Mouse (Mus musculus): ENCODE data around the gene Drd5. TPM values are rescaled to one million over a fixed set of nuclear protein-coding genes. Genes with fewer than 3 reads are reported as not detected.
A peak's percentile ranks its signal among the peaks of the same experiment; 100 is the strongest.

Gene Drd5
- polyA plus RNA-seq, 1 experiment from 2014 or later, result not detected

DNA sequence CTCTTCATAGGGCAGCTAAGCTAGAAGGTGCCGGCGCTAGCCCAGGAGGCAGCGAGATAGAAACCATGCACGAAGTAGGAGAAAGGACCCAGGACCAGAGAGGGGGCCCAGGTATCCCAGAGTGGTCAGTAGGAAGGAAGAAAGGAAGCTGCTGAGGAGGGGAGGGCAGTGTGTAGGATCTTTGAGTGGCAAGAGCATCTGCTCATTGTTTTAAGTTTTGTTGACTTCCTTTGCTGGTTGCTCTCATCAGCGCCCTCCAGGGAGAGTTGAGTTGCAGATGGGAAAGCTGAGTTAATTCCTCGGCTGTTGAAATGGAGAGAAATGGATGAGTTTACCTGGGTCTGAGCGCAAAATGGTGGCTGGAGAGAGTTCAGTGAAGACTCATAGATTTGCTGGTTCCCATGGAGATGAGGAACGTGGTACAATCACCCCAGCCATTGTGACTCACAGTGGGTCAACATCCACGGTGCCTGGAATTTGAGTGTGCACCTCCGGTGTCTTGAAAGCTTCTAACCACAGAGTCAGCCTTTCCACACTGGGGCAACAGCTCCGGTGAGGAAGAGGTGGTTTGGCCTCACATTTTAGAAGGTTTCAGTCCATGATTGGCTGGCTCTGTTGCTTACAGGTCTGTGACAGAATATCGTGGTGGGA, 17.3 kb upstream of the Drd5 start:
- Histone ChIP-seq H3K36me3 (no peaks in the 10 kb centered on the region), H3K27me3 (no peaks in the 10 kb centered on the region), H3K4me1 (no peaks in the 10 kb centered on the region), H3K9ac (no peak overlapping the region), H3K9me3 (replicated peaks) (no peaks in the 10 kb centered on the region), H3K4me2 (replicated peaks) (no peak overlapping the region), H3K4me3 (replicated peaks) (no peak overlapping the region), H3K27ac (replicated peaks) (no peak overlapping the region)
- no peak for ATAC-seq (ENCODE audit: insufficient number of reproducible peaks, low FRiP score, low TSS enrichment, low read depth)
- 86% methylated on average over 12 of the region's 12 CpGs for WGBS

DNA sequence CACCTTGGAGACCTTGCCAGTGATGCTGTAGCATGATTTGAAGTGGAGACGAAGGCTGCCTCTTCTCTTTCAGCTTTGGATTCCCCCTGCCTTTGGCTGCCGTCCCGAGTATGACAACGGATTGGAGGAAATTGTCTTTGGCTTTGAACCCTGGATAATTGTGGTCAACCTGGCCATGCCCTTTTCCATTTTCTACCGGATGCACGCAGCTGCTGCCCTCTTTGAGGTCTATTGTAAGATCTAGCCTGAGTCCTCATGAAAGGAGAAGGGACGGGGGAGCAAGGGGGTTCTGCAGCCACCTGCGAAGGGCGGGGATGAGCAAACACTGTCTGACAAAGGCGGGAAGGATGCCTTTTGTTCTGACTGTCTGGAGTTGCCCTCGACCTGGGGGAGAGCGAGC, 16.5 kb upstream of the Drd5 start:
- ATAC-seq (ENCODE audit: insufficient number of reproducible peaks, low FRiP score, low TSS enrichment, low read depth), result no peak
- Histone ChIP-seq H3K9me3 (replicated peaks) (no peaks in the 10 kb centered on the region), H3K4me2 (replicated peaks) (no peak overlapping the region), H3K4me1 (no peaks in the 10 kb centered on the region), H3K27ac (replicated peaks) (no peak overlapping the region), H3K9ac (no peak overlapping the region), H3K4me3 (replicated peaks) (no peak overlapping the region), H3K27me3 (no peaks in the 10 kb centered on the region), H3K36me3 (no peaks in the 10 kb centered on the region)
- 44% methylated on average over 12 of the region's 12 CpGs for WGBS

DNA sequence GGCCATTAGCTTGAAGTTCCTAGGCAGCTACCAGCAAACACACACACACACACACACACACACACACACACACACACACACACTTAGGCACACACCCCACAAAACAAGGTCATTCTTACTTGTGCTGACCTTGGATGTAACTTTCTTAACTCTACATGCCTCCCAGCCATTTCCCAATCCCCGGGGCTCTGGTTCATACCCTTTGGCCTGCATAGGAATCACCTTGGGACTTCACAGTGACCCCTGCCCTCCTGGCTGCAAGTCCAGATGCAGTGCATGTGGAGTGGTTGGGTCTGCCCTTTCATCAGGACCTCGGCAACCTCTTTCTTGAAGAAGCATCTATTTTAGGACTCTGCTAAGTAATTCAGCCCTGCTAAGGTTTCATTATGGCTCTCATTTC, 13.9 kb upstream of the Drd5 start:
- Histone ChIP-seq H3K27ac (replicated peaks) (no peak overlapping the region), H3K9ac (no peak overlapping the region), H3K4me2 (replicated peaks) (no peak overlapping the region), H3K4me3 (replicated peaks) (no peak overlapping the region), H3K9me3 (replicated peaks) (no peaks in the 10 kb centered on the region), H3K36me3 (no peaks in the 10 kb centered on the region), H3K27me3 (no peaks in the 10 kb centered on the region), H3K4me1 (no peaks in the 10 kb centered on the region)
- 45% methylated on average over 2 of the region's 2 CpGs for WGBS
- no peak for ATAC-seq (ENCODE audit: insufficient number of reproducible peaks, low FRiP score, low TSS enrichment, low read depth)

DNA sequence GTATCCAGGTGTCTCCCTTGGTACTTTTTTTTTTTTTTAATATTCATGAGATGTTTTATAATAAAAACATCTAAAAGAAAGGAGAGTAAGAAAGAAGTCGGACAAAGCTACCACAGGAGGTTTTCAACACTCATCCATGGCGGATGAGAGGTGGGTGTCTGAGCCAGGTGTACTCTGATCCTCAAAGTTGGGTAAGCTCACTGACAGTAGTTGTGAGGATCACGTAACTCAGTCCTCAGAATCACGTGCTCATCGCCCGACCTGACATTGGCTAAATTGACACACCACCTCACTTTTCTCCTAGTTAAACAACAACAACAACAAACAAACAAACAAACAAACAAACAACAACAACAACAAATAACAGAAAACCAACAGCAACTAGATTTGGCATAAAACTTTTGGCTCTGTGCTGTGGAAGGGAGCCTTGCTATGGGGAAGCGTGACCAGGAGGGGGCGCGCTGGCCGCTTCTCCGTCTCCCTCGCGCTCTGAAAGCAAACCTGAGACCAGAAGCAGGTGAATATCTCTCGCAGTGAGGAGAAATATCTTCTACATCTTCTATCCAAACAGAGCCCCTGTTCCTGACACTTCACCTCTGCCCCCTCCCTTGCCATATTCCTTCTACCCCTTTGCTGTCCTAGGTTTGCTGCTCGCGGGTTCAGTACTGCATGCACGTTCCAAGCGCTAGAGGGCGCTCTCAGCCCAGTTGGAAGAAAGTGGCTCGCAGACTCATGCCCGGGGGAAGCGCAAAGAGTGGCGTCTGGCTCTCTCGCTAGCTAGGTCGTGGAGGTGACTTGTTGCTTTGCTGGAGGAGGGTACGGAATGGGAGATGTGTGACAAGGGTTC, 11.7 kb upstream of the Drd5 start:
- no peaks in the 10 kb centered on the region for H3K4me1 ChIP-seq
- H3K36me3 ChIP-seq, result no peaks in the 10 kb centered on the region
- H3K27me3 ChIP-seq, result no peaks in the 10 kb centered on the region
- no peak overlapping the region for H3K27ac ChIP-seq (replicated peaks)
- H3K4me3 ChIP-seq (replicated peaks), result peak overlapping the region; percentile 41
- H3K9me3 ChIP-seq (replicated peaks), result no peaks in the 10 kb centered on the region
- ATAC-seq (ENCODE audit: insufficient number of reproducible peaks, low FRiP score, low TSS enrichment, low read depth), result 0 out of 2 replicates have a peak, but pooled peaks have one; percentile 56
- WGBS, result 9% methylated on average over 26 of the region's 26 CpGs
- no peak overlapping the region for H3K9ac ChIP-seq
- peak overlapping the region; percentile 65 for H3K4me2 ChIP-seq (replicated peaks)

DNA sequence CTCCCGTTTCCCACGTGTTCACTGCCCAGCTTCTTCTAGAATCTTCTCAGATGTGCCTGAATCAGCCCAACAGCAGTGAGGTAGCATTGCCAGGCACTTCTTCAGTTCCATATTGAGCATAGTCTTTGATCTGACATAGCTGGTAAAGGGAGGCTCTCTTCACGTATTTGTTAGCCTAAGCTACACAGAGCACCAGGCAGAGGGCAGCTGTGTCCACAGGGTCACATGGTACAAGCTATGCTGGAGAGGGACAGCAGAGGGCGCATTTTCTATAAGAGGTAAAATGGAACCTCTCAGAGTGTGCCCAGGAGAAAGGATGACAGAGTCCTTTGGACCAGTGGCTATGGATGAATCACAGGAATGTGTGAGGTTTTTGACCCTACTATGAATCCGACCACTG, 10.3 kb upstream of the Drd5 start:
- Histone ChIP-seq H3K27ac (replicated peaks) (no peak overlapping the region), H3K4me2 (replicated peaks) (no peak overlapping the region), H3K4me3 (replicated peaks) (no peak overlapping the region), H3K27me3 (no peaks in the 10 kb centered on the region), H3K9ac (no peak overlapping the region), H3K4me1 (no peaks in the 10 kb centered on the region), H3K36me3 (no peaks in the 10 kb centered on the region), H3K9me3 (replicated peaks) (no peaks in the 10 kb centered on the region)
- no peak for ATAC-seq (ENCODE audit: insufficient number of reproducible peaks, low FRiP score, low TSS enrichment, low read depth)
- 47% methylated on average over 5 of the region's 5 CpGs for WGBS

DNA sequence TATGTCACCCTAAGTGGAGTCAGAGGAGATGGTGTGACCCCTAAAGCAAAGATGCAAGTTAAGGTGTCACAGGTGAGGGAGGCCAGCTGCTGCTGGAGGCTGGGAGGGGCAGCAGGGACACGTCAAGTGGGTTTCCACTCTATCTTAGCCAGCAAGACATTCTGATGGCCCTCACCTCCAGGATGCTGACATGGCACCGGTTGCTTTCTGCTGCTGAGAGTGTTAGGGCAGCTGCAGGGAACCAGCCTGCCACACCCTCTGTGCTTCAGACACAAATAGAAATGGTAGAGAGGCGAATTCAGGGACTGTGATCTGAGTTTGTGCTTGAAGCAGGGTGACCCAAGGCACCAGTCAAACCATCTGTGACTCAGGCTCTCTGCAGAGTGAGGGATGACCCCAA, 9.4 kb upstream of the Drd5 start:
- Histone ChIP-seq H3K9me3 (replicated peaks) (no peaks in the 10 kb centered on the region), H3K27ac (replicated peaks) (no peak overlapping the region), H3K4me2 (replicated peaks) (no peak overlapping the region), H3K27me3 (no peaks in the 10 kb centered on the region), H3K4me3 (replicated peaks) (no peak overlapping the region), H3K4me1 (no peaks in the 10 kb centered on the region), H3K9ac (no peak overlapping the region), H3K36me3 (no peaks in the 10 kb centered on the region)
- WGBS, result 66% methylated on average over 3 of the region's 3 CpGs
- no peak for ATAC-seq (ENCODE audit: insufficient number of reproducible peaks, low FRiP score, low TSS enrichment, low read depth)

DNA sequence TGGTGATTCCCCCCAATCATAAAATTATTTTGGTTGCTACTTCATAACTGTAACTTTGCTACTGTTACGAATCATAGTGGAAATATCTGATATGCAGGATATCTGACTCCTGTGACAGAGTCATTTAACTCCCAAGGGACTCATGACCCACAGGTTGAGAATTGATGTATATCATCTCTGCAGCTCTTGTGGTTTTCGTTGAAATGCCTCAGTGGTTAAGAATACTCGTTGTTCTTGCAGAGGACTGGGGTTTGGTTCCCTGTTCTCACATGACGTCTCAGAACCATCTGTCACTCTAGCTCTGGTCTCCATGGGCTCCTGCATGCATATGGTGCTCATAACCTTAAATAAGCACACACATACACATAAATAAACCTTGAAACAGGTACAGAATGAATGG, 14.2 kb downstream of the Drd5 start:
- Histone ChIP-seq H3K27me3 (no peaks in the 10 kb centered on the region), H3K4me2 (replicated peaks) (no peak overlapping the region), H3K27ac (replicated peaks) (no peak overlapping the region), H3K9ac (no peak overlapping the region), H3K4me3 (replicated peaks) (no peak overlapping the region), H3K9me3 (replicated peaks) (no peaks in the 10 kb centered on the region), H3K4me1 (no peaks in the 10 kb centered on the region), H3K36me3 (no peaks in the 10 kb centered on the region)
- ATAC-seq (ENCODE audit: insufficient number of reproducible peaks, low FRiP score, low TSS enrichment, low read depth), result no peak
- 53% methylated on average over 4 of the region's 4 CpGs for WGBS

DNA sequence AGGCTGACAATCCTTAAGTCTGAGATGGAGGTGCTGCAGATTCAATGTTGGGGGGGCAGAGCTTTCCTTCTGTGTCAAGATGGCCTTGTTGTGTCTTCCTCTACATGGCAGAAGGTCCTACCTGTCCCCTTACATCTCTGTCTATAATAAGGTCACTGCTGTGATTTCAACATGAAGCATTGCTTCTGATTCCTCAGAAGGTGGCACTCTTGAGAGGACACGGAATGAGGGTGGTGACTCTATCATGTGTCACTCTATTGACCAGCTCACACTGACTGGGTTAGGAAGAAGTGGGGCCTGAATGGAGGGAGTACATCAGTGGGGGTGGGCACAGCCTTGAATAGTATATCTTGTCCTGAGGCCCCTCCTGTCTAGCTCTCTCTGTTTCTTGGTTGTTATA, 15.4 kb downstream of the Drd5 start:
- H3K4me2 ChIP-seq (replicated peaks), result no peak overlapping the region
- no peak overlapping the region for H3K9ac ChIP-seq
- H3K9me3 ChIP-seq (replicated peaks), result no peaks in the 10 kb centered on the region
- no peak for ATAC-seq (ENCODE audit: insufficient number of reproducible peaks, low FRiP score, low TSS enrichment, low read depth)
- H3K36me3 ChIP-seq, result no peaks in the 10 kb centered on the region
- no peak overlapping the region for H3K27ac ChIP-seq (replicated peaks)
- no peaks in the 10 kb centered on the region for H3K27me3 ChIP-seq
- no peaks in the 10 kb centered on the region for H3K4me1 ChIP-seq
- 45% methylated on average over 1 of the region's 1 CpGs for WGBS
- H3K4me3 ChIP-seq (replicated peaks), result no peak overlapping the region

DNA sequence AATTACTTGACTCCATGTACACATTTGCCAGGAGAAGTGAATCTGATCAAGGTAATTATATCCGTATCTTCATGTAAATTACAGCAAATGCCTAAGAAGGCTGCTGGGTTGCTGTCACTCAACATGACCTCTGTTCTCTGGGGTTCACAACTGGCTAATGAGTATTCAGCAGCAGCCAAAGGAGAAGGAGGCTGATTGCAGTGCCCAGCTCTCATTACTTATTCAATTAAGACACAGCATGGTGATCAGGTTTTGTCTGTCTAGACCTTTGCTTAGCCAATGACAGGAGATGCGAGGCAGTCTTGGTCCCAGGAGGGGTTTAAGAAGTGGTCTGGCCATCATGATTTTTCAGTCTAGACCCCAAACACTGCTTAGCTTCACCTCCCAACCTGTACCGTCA, 23.9 kb downstream of the Drd5 start:
- H3K36me3 ChIP-seq, result no peaks in the 10 kb centered on the region
- 44% methylated on average over 3 of the region's 3 CpGs for WGBS
- H3K4me1 ChIP-seq, result no peaks in the 10 kb centered on the region
- H3K27me3 ChIP-seq, result no peaks in the 10 kb centered on the region
- no peaks in the 10 kb centered on the region for H3K9me3 ChIP-seq (replicated peaks)
- no peak for ATAC-seq (ENCODE audit: insufficient number of reproducible peaks, low FRiP score, low TSS enrichment, low read depth)
- no peak overlapping the region for H3K9ac ChIP-seq
- H3K27ac ChIP-seq (replicated peaks), result no peak overlapping the region
- H3K4me3 ChIP-seq (replicated peaks), result no peak overlapping the region
- H3K4me2 ChIP-seq (replicated peaks), result no peak overlapping the region

DNA sequence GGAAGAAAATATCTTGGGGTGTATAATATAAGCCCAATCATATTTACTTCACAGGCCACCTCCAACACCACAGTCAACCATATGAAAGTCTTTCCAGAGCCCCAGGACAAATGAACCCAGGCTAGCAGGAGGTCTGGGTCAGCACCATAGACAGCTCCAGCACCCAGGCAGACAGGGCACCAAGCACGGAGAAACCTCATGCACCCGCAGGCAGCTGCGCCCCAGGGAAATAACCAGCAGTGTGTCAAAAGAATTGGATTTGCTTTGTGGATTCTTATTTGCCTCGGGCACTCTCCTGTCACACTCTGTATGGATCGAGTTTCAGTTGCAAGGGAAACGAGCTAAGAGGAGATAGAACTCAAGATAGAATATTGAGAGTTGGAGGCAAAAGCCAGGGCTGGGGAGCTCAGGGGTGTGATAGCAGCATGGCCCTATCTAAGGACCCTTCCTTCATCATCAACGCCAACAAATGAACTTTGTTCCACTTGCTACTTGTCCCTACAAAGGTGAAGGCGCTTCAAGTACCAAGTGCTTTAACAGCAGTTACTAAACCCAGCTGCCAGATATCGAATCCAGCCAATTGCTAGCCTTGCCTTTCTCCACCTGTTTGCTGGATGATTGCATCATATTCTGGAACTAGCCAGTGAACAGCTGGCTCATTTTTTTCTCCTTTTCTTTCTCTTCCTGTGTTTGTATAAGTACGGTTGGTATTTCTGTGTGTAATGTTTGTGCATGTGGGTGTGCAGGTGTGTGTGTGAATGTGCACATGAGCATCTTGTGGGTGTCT, 27.7 kb downstream of the Drd5 start:
- Histone ChIP-seq H3K4me2 (replicated peaks) (no peak overlapping the region), H3K4me1 (no peaks in the 10 kb centered on the region), H3K36me3 (no peaks in the 10 kb centered on the region), H3K9me3 (replicated peaks) (no peaks in the 10 kb centered on the region), H3K27me3 (no peaks in the 10 kb centered on the region), H3K27ac (replicated peaks) (no peak overlapping the region), H3K4me3 (replicated peaks) (no peak overlapping the region), H3K9ac (no peak overlapping the region)
- WGBS, result 27% methylated on average over 10 of the region's 10 CpGs
- no peak for ATAC-seq (ENCODE audit: insufficient number of reproducible peaks, low FRiP score, low TSS enrichment, low read depth)

DNA sequence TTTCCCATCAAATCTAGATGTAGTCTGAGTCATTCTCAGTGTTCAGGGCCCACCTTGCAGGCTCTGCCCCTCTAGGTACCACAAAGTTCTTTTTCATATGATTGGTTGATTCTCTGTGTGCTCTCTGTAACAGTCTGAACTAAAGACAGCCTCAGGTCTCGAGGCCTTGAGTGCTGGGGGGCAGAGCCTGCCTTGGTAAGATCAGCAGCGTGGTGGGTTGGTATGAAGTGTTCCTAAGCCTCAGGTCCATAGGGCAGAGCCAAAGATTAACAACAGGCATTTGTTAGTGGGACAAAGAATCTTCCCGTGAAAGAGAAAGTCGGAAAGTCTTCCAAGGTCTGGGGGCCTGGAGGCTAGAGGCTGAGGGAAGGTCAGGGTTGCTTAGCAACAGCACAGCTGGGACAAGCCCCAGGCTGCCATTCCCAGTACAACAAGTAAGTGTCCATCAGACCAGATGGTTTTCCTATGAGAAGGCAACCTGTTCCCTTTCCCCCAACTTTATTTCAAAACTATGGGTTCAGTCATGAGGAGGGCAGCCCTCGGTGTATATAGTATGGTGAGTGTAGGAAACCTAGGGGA, 31.3 kb downstream of the Drd5 start:
- no peaks in the 10 kb centered on the region for H3K27me3 ChIP-seq
- WGBS, result 31% methylated on average over 5 of the region's 5 CpGs
- H3K4me2 ChIP-seq (replicated peaks), result no peak overlapping the region
- ATAC-seq (ENCODE audit: insufficient number of reproducible peaks, low FRiP score, low TSS enrichment, low read depth), result no peak
- no peaks in the 10 kb centered on the region for H3K9me3 ChIP-seq (replicated peaks)
- no peak overlapping the region for H3K27ac ChIP-seq (replicated peaks)
- H3K9ac ChIP-seq, result no peak overlapping the region
- no peaks in the 10 kb centered on the region for H3K4me1 ChIP-seq
- no peak overlapping the region for H3K4me3 ChIP-seq (replicated peaks)
- H3K36me3 ChIP-seq, result no peaks in the 10 kb centered on the region
